Mouse (Mus musculus): ENCODE data around the gene Zfp148.
"Not testable (repeated sequence)": the region's sequence is repeated elsewhere in the genome, so short reads cannot be mapped to it uniquely, and the experiment has no call there.

Gene Zfp148

DNA sequence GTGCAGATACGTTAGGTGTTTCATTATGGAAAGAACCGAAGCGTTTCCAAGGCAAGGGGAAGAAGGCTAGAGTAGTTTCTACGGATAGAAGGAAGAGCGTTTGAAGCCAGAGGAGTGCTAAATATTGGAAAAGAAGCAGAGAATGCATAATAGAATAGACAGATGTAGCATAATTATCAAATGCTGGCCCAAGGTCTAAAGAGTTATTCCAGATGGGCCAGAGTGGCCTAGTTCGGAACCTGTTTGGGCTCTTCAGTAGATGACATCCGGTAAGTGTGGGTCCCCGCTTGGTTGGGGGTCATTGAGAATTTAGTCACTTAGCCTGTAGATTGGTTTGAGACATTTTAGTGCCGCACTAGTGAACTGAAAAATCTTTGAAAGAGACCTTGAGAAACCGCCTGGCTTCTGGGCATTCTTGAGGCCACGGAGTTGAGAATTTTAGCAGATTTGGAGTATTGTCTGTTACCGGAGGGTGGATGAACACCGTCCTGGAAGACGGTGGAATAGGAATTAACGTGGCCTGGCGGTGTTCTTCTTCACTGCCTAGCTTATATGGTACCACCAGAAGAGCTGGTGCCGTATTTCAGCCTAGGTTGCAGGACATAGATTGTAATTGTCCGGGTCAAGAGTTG is 1.1 kb downstream of the Zfp148 start:
- DNase-seq (ENCODE audit: low spot score in 2 of 2), result no peak

DNA sequence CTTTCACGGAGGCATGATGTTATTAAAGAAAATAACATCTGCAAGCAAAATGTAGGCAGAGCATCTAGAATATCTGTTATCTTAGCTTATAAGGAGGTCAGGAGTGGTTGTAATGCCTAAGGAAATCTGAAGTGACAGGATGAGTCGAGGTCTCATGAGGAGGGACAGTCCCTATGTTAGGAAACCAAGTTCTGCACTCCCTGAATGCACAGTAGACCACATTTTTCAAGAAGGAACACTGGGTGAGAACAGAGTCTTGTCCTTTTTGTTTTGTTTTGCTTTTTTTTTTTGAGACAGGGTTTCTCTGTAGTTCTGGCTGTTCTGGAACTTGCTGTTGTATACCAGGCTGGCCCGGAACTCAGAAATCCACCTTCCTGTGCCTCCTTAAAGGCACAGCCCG is 1.7 kb downstream of the Zfp148 start:
- DNase-seq (ENCODE audit: low spot score in 2 of 2), result no peak

DNA sequence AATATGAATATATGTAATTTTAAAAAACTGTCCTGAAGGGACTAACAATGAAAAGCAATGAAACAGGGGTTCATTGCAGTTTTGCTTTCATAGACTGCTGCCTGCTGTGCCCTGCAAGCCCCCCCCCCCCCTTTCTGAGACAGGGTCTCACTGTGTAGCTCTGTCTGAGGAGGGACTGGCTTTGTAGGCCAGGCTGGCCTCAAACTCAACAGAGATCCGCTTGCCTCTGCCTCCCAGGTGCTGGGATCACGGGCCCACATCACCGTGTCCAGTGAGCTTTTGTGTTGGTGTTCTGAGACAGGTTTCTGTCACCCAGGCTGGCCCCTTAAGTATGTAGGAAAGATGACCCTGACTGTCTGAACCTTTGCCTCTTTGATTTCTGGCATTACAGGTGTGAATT is 2.9 kb downstream of the Zfp148 start:
- no peak for DNase-seq (ENCODE audit: low spot score in 2 of 2)

DNA sequence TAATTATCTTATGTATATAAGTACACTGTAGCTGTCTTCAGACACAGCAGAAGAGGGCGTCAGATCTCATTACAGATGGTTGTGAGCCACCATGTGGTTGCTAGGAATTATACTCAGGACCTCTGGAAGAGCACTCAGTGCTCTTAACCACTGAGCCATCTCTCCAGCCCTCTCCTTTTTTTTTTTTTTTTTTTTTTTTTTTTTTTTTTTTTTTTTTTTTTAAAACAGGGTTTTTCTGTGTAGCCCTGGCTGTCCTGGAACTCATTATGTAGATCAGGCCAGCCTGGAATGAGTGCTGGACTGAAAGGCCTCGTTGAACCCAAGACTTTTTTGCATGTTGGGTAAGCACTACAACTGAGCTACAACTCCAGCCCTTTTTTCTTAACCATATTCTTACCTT is 3.4 kb downstream of the Zfp148 start:
- not testable (repeated sequence) for DNase-seq (ENCODE audit: low spot score in 2 of 2)

DNA sequence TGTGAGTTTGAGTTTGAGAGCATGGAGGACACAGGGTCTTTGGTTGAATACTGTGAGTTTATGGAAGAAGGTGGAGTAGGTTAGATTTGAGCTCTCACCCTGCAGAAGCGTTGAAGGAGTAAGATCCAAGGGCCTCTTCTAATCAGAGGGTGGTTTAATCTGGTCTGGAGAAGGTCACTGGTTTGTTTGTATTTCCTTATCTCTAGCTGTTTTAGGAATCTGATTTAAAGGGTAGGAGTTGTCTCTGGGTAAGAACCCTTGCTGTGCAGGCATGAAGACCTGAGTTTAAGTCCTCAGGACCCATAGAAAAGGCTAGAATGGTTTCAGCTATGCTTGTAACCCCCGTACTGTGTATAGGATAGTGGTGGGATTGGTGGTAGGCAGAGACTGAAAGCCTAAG is 6.4 kb downstream of the Zfp148 start:
- DNase-seq (ENCODE audit: low spot score in 2 of 2), result no peak

DNA sequence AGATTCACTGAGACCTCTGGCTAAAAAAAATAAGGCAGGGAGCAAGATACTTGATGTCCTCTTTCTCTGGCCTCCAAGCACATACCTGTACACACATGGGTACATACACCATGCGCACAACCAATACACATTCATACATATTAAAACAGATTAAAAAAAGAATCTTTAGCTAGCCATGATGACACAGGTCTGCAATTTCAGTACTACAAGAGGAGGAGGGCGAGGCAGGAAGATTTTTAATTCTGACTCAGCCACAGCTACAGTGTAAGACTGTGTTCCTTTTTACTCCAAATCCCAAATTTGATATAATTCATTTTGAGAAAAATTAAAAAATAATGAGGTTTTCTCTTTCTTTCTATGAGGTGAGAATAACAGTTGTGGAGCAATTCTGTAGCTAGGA is 6.8 kb downstream of the Zfp148 start:
- no peak for DNase-seq (ENCODE audit: low spot score in 2 of 2)

DNA sequence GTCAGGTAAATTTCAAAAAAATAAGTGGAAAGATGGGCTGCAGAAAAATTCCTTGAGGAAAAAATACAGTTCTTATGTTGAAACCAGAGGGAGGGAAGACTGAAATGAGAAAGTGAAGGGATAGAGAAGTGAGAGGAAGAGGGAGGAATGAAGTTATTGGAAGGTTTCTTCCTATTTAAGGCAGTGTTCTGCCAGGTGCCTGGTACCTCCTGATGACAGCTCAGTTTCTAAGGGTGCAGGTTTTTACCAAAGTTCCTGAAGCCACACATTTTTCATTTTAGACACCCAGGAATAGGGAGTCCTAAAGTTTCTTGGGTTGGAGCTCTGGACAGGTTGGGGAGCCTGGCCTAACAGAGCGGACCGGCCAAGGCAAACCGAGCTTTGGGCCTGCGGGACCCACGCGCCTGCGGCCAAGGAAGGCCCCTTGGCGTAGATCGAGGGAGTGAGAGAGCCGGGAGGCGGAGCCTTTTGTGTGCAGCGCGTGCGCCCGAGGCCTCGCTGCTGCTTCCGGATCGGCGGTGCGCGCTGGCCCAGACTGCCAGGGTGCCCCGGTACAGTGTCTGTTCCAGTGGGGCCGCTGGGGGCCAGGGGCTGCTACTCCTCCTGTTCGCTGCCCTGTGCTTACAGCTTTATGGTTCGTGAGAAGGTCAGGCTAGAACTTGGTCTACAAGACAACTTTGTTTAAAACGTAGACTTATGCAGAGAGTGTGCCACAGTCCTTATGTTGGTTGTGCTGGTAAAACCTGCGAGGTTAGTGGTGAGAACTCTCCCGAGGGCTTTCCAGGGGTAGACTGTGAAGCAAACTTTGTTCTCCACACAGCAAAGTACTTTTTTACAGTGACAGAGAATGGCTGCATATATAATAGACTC is 19.5 kb downstream of the Zfp148 start:
- DNase-seq (ENCODE audit: low spot score in 2 of 2), result peak; percentile 52 to 71

DNA sequence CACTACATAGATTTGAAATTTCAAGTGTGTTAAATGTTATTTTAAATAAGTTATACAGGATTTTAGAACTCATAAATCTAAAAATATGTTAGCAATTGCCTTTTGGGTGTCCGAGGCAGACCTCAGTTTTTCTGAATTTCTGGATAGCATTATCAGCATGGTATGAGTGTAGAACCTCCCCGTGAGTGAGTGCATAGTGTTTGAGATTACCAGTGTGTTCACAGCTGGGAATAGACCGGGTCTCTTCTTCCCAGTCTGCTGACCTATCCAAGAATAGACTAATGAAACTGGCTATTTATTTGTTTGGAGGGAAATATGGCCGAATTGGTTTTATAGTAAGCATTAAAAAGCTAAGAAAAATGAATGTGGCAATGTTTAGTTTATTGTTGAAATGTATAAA is 20.3 kb downstream of the Zfp148 start:
- DNase-seq (ENCODE audit: low spot score in 2 of 2), result no peak

DNA sequence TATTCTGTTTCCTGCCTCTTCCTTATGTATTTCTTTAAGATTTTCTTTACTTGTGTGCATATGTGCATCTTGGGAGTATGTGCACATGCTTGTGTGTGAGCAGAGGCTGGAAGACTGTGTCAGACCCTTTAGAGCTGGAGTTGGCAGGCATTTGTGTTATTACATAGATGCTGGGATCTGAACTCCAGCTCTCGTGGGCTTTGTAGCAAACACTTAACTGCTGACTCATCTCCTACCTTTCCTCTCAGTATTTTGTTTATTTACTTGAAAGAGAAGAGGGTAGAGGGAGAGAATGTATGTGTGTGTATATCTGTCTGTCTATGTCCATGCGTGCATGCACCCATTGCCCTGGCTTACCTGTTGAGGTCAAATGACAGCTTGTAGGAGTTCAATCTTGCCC is 22.6 kb downstream of the Zfp148 start:
- DNase-seq (ENCODE audit: low spot score in 2 of 2), result no peak

DNA sequence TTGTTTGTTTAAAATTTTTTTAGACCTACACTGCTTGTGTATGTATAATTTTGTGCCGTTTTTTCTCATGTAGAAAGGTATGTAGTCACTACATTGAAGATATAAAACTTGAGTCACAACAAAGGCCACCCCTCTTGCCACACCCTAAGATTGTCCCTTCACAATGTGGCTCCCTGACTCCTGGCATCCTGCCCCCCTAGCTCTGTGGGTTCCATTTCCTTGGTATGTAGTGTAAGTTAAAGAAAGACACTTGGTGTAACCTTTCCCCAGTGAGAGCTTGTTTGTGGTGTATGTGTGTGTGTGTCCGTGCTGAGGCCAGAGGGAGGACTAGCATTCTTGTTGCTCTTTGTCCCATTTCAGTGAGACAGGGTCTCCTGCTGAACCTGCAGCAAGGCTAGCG is 23.4 kb downstream of the Zfp148 start:
- no peak for DNase-seq (ENCODE audit: low spot score in 2 of 2)

DNA sequence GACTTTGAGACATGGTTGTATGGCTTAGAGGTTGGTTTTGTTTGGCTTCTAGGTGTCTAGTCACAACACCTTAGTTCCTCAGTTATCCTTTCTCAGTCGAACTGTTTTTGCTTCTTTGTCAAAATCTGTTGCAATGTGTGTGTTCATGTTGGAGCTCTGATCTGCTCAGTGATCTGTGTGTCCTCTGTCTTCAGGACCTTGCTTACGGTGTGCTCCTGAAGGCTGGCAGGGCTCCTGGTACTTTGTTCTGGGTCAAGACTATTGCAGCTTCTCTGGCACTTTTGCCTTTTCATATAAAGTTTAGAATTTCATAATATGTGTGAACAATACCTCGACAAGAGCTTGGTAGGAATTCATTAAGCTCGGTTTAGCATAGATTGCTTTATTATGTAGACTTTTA is 24.9 kb downstream of the Zfp148 start:
- no peak for DNase-seq (ENCODE audit: low spot score in 2 of 2)

DNA sequence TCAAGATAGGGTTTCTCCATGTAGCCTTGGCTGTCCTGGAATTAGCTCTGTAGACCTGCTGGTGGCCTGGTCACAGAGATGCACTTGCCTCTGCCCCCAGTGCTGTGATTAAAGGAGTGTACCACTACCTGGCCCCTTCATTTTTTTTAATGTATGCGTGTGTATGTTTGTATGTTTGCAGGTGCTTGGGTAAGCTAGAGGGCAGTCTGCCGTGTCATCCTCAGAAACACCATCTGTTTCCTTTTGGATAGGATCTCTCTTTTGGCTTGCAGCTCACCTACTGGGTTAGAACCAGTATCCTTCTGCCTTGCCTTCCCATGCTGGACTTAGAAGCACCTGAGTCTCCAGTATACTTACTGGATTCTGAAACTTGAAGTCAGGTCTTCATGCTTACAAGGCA is 29.5 kb downstream of the Zfp148 start:
- no peak for DNase-seq (ENCODE audit: low spot score in 2 of 2)

DNA sequence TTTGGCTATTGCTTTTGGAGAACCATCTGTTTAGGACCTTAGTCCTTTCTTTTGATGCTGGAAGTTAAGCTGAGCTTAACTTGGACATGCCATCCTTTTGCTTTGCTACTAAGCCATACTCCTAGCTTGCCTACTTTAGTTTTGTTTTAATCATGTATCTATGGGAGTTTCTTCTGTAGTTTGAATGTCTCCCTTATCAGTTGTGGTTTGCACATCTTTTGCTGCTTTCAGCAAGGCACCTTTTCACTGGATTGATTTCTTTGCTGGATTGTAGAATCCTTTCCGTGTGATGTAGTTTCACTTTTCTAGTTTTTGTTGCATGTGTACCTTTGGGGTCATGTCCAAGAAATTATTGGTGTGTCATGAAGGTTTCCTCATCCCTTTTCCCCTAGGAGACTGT is 30.0 kb downstream of the Zfp148 start:
- no peak for DNase-seq (ENCODE audit: low spot score in 2 of 2)

DNA sequence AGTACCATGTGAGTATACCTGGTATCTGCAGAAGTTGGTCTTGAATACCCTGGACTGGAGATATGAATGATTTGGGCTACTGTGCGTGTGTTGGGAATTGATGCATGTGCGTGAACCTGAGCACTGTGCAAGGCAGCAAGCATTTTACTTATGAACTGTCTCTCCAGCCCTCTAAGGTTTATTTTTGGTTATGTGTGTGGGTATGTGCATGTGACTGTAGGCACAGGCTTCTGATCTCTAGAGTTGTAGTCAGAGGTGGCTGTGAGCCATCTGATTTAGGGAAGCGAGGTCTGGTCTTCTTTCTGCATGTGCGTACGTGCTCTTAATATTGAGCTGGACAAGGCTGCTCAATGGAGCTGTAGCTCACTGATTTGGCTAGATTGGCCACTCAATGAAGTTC is 33.6 kb downstream of the Zfp148 start:
- DNase-seq (ENCODE audit: low spot score in 2 of 2), result no peak

DNA sequence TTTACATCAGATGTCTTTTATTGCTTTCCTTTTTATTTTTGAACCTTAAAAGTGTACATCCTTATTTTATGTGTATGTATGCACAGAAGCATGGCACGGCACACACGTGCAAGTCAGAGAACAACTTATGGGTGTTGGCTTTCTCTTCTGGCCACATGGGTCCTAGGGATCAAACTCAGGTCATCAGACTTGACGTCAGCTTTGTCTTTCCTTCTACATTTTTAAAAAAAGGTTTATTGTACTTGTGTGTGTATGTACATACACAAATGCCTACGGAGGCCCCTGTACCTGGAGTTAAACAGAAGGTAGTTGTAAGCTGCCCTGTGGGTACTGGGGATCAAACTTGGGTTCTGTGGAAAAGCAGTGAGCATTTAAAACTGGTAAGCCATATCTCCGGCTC is 35.0 kb downstream of the Zfp148 start:
- no peak for DNase-seq (ENCODE audit: low spot score in 2 of 2)

DNA sequence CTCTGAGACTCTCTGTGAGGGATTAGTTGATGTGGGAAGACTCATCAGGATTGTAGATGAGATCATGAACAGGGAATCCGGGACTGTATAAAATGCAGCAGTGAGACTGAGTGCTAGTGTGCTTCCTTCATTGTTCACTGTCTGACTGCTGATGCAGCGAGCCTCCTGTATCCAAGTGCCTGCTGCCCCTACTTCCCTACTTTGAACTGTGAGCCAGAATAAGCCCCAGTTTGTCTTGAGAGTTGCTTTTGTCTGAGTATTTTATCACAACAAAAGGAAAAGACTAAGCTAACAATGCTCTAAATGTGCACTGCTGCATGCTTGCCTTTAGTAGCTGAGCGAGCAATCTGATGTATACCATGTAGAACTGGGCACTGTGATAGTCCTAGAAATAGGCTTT is 47.7 kb downstream of the Zfp148 start:
- DNase-seq (ENCODE audit: low spot score in 2 of 2), result no peak

DNA sequence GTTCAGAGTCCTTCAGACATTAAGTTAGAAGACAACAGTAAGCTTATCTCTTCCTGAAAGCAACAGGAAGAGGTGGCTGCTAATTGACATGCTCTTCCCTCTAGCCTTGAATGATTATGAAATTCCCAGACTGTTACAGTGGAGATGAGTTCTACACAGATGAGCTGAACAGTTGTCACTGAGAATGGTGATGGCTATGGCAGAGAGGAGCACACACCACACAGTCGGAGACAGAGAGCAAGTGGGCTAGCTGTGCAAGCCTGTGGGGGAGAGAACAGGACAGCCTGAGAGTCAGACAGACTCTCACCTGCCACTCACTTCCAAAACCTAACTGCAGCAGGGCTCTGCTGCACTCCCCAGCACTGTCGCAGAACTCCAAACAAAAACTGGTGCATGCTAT is 51.0 kb downstream of the Zfp148 start:
- no peak for DNase-seq (ENCODE audit: low spot score in 2 of 2)

DNA sequence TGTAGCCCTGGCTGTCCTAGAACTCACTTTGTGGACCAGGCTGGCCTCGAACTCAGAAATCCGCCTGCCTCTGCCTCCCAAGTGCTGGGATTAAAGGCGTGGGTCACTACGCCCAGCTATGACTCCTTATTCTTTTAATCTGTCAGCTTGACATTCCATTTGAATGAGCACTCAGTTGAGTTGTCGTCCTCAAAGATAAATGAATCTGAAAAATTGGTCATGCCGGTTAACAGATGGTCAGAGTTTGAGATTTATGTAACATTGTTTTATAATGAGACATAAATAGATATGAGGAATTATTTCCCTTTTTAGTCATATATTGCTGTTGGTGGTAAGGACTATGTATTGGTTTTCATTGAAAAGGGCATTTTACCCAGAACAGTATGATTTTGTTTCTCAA is 60.4 kb downstream of the Zfp148 start:
- DNase-seq (ENCODE audit: low spot score in 2 of 2), result no peak

DNA sequence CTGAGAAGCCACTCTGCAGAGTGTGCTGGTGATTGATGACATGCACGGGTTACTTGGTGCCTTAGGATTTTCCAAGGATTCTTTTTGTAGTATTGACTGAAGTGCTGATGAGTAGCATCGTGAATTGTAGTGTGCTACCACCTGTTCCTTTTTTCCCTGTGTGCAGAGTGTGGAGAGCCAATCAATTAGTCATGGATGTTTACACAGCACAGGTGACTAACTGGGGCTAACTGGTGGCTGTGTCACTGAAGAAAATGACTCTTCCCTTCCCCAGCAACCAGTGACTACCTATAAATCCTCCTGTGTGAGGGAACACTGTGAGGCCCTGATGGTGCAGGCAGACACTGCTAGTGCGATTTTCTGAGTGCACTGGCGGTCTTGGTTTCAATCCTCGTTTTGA is 66.2 kb downstream of the Zfp148 start:
- no peak for DNase-seq (ENCODE audit: low spot score in 2 of 2)

DNA sequence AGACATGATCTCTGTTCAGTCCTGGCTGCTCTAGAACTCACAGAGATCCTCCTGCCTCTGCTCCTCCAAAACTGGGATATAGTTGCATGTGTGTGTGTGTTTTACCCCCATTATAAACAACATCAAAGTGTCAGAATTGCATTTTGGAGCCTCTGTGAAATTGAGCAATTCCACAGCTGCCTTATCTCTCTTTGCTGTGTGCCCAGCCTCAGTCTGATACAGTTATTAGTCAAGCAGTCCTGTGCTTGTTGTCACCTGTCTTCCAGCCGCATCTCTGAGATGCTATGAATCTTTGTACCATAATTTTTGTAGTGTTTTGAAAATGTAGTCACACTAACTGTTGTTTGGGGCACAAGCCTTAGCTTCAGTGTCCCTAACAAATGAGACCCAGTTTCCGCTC is 73.2 kb downstream of the Zfp148 start:
- DNase-seq (ENCODE audit: low spot score in 2 of 2), result no peak

DNA sequence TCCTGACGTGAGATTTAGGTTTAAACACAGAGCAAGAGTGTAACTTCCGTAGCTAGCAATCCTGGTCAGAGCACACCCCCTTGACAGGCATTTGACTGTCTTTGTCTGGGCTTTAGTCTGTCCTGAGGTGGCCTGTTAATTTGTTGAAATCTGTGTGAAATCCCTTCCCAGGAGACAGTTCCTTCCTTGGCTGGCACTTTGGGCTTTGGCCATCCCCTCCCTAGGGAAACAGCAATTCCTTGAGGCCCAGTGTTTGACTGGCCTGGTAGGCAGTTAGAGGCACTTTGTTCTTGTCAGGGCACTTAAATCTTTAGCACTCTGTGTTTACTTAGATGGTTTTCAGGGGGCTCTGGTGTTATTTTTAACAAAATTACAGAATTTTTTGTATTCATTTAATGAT is 73.7 kb downstream of the Zfp148 start:
- DNase-seq (ENCODE audit: low spot score in 2 of 2), result no peak

DNA sequence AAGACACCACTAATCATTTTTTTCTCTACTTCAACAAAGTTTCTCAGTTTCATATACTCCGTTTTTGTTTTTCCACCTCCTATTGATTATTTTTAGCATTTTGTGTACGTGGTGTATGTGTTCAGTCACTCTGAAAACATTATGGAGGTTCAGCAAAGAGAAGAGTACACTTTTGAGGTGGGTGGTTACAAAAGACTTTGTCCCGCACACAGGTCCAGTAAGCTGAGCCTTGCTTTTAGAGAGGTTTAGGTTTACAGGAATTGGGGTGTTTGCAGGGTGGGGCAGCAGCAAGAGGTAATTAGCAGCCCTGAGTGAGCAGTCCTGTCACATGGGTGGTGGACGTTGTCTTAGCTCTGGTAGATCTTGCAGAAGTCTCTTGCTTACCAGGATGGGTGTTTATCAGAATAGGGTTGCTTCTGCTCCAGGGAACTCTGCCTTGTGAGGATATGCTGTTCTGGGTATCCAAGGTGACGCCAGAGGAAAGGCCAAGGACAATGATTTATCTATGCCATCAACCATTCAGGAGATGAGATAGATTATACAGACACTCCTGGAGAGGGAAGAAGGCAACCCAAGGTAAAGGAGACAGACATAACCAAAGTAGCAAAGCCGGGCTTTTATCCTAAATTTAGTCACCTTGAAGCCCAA is 74.8 kb downstream of the Zfp148 start:
- no peak for DNase-seq (ENCODE audit: low spot score in 2 of 2)

DNA sequence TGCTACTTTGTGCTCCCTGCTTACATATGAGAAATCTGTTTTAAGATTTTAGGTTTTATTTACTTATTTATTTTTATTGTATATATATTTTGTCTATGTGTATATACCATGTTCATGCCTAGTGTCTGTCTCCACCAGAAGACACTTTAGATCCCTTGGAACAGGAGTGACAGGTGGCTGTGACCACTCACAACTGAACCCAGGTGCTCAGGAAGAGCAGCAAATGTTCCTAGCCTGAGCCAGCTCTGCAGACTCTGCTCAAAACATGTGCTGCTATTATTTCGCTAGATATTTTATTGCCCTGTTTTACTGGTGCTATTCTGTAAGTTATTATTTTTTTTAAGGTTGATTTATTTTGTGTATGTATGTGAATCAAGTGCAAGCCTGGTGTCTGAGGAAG is 78.5 kb downstream of the Zfp148 start:
- DNase-seq (ENCODE audit: low spot score in 2 of 2), result no peak
